Mouse (Mus musculus) bone marrow, adult 2 months (tissue): ENCODE data around the gene Cyb561. TPM values are rescaled to one million over a fixed set of nuclear protein-coding genes. Genes with fewer than 3 reads are reported as not detected.

Experiments
- H3K27ac ChIP-seq: fragments of 200-500 bp; 2 replicates; pipeline ENCODE4 v1.5.1; 2012; ENCODE audit warnings: low read depth, mild to moderate bottlenecking, control low read depth, inconsistent platforms, low read length; ENCODE audit not compliant: control insufficient read depth, poor library complexity, insufficient read depth
- H3K4me1 ChIP-seq: fragments of 200-500 bp; 2 replicates; pipeline ENCODE4 v1.6.1; 2011; ENCODE audit warnings: low read length; ENCODE audit not compliant: control insufficient read depth, insufficient read depth
- H3K4me3 ChIP-seq: fragments of 200-500 bp; replicated peaks from 2 replicates; pipeline ENCODE3; 2011; ENCODE audit warnings: mild to moderate bottlenecking, low read depth, low read length, control low read depth; ENCODE audit not compliant: control insufficient read depth
- CTCF ChIP-seq: fragments of 200-500 bp; IDR thresholded peaks from 2 replicates; pipeline ENCODE4 v1.5.1; 2011; ENCODE audit warnings: low read length, control low read depth; ENCODE audit not compliant: control insufficient read depth, insufficient read depth
- POLR2A ChIP-seq: fragments of 200-500 bp; IDR thresholded peaks from 2 replicates; pipeline ENCODE4 v1.6.1; 2011; ENCODE audit warnings: low read depth, mild to moderate bottlenecking, control low read depth, low read length, borderline replicate concordance; ENCODE audit not compliant: control insufficient read depth
- WGBS: fragments of 180-500 bp; shearing (Covaris S2); methylation state at CpG from one replicate; pipeline ENCODE4 v1.1.7; 2018; 5-methylcytosine and 5-hydroxymethylcytosine counted together
- polyA plus RNA-seq: library from polyadenylated mRNA; stranded (reverse); fragments of >200 nt; gene quantifications from 2 replicates; pipeline ENCODE4 v1.2.4, GENCODE M21; 2011; ENCODE audit warnings: low replicate concordance; ENCODE audit not compliant: missing spikeins, insufficient read depth, insufficient read length

Cyb561 gene
- 1.4 and 1.8 TPM in 2 replicates for polyA plus RNA-seq

- Histone ChIP-seq H3K4me1 (no peaks in the 10 kb centered on the region), H3K4me3 (no peak within 1 kb of the TSS), H3K27ac (no peak within 1 kb of the TSS)
- TF ChIP-seq POLR2A (no peak), CTCF (no peak)
- 80% methylated on average over 12 of the region's 12 CpGs for WGBS
These were observed at the start of gene Cyb561 for GRCm38 (mm10) chr11:105952911-105953386. Gene Cyb561 (minus strand): TSS chr11:105953336.

GRCm38 (mm10) chr11:106001718-106002117, 48.6 kb upstream of the Cyb561 start:
- H3K4me1 ChIP-seq: no peaks in the 10 kb centered on the region
- H3K27ac ChIP-seq: no peak overlapping the region
- no peak overlapping the region for H3K4me3 ChIP-seq
- 17% methylated on average over 4 of the region's 4 CpGs for WGBS
- TF ChIP-seq CTCF: no peak
- no peak for TF ChIP-seq POLR2A

GRCm38 (mm10) chr11:106000062-106000461, 46.9 kb upstream of the Cyb561 start:
- H3K27ac ChIP-seq: no peak overlapping the region
- TF ChIP-seq CTCF (no peak), POLR2A (no peak)
- no peak overlapping the region for H3K4me3 ChIP-seq
- 84% methylated on average over 6 of the region's 6 CpGs for WGBS
- no peaks in the 10 kb centered on the region for H3K4me1 ChIP-seq

- TF ChIP-seq CTCF: no peak
- no peak for TF ChIP-seq POLR2A
- WGBS: 92% methylated on average over 3 of the region's 3 CpGs
- Histone ChIP-seq H3K4me3 (no peak within 1 kb of the TSS), H3K4me1 (no peaks in the 10 kb centered on the region), H3K27ac (no peak within 1 kb of the TSS)
These were observed 41.2 kb upstream of the Cyb561 start, which contains the start of gene Ace3 for GRCm38 (mm10) chr11:105994375-105994774. Gene Ace3 (plus strand): TSS chr11:105994675.

GRCm38 (mm10) chr11:105990231-105990630, 37.1 kb upstream of the Cyb561 start:
- Histone ChIP-seq H3K4me1 (peaks cover 1% of the 10 kb centered on the region; the same call in 1 of the 2 replicates), H3K27ac (peak overlapping the region; percentile 24; the same call in 1 of the 2 replicates), H3K4me3 (no peak overlapping the region)
- WGBS: 20% methylated on average over 2 of the region's 2 CpGs
- TF ChIP-seq POLR2A: no peak
- no peak for TF ChIP-seq CTCF

GRCm38 (mm10) chr11:105989446-105989845, 36.3 kb upstream of the Cyb561 start:
- peaks cover 1% of the 10 kb centered on the region; the same call in 1 of the 2 replicates for H3K4me1 ChIP-seq
- H3K27ac ChIP-seq: no peak overlapping the region
- 75% methylated on average over 6 of the region's 6 CpGs for WGBS
- H3K4me3 ChIP-seq: no peak overlapping the region
- TF ChIP-seq POLR2A (no peak), CTCF (no peak)

GRCm38 (mm10) chr11:105987446-105987845, 34.3 kb upstream of the Cyb561 start:
- WGBS: 64% methylated on average over 6 of the region's 6 CpGs

GRCm38 (mm10) chr11:105984452-105984851, 31.3 kb upstream of the Cyb561 start:
- H3K27ac ChIP-seq: no peak overlapping the region
- H3K4me3 ChIP-seq: no peak overlapping the region
- H3K4me1 ChIP-seq: peaks cover 1% of the 10 kb centered on the region; the same call in 1 of the 2 replicates
- TF ChIP-seq POLR2A (no peak), CTCF (no peak)
- 72% methylated on average over 4 of the region's 4 CpGs for WGBS

More at GRCm38 (mm10) chr11:105987446-105987845, 34.3 kb upstream of the Cyb561 start:
- peaks cover 1% of the 10 kb centered on the region; the same call in 1 of the 2 replicates for H3K4me1 ChIP-seq
- no peak overlapping the region for H3K4me3 ChIP-seq
- no peak overlapping the region for H3K27ac ChIP-seq
- TF ChIP-seq CTCF: no peak
- no peak for TF ChIP-seq POLR2A

- 28% methylated on average over 5 of the region's 5 CpGs for WGBS
- Histone ChIP-seq H3K27ac (no peak overlapping the region), H3K4me1 (no peaks in the 10 kb centered on the region), H3K4me3 (no peak overlapping the region)
- no peak for TF ChIP-seq CTCF
- TF ChIP-seq POLR2A: no peak
These were observed 25.5 kb upstream of the Cyb561 start for GRCm38 (mm10) chr11:105978634-105979033.
